Comparison of ENCODE assay signal across 15 mouse cellular contexts in the genomic region with DNA sequence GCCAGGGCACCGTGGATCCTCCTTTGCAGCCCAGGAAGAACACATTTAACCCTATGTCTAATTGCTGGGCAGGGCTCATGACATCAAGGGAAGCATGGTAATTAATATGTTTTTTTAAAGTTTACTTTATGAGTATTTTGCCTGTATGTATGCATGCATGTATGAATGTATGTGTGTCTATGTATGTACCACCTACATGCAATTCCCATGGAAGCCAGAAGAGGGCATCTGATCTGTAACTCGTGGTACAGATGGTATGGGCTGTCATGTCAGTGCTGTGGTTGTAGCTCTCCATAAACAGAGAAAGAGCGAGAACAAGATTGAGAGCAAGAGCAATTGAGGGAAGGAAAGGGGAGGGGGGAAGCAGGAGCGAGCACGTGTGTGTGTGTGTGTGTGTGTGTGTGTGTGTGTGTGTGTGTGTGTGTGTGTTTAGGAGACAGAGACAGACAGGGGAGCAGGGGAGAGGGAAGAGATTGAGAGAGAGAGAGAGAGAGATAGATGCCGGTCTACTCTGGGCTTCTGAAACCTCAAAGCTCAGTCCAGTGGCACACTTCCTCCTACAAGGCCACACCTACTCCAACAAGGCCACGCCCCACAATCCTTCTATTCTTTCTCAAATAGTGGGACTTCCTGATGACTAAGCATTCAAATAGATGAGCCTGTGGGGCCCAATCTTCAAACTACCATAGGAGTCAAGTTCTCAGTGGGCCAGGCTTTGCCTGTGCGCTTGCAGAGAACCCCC. TPM values are rescaled to one million over a fixed set of nuclear protein-coding genes. Genes with fewer than 3 reads are reported as not detected.
A peak's percentile ranks its signal among the peaks of the same experiment; 100 is the strongest.
DNase-seq lines count a peak whose midpoint lies in the region; ATAC-seq and TF ChIP-seq lines count a peak whose summit lies in the region.
"Had no signal": no experiment of that assay in that cellular context is flagged by ENCODE, and none has a peak within 500 bp of the region (broad histone marks: within the 10 kb centered on the region; RNA-seq: fewer than 3 reads in every experiment).

No protein-coding gene starts in this region.

- H3K4me3 ChIP-seq in heart, adult 2 months: no peak overlapping the region
- H3K4me3 ChIP-seq in midbrain, postnatal 0 days (ENCODE audit: low read depth, low read length): no peak overlapping the region
- no peak overlapping the region for H3K4me3 ChIP-seq in midbrain, embryonic 11.5 days (ENCODE audit: low read depth, low read length)
- H3K4me3 ChIP-seq: forebrain, embryonic 15.5 days; hindbrain, embryonic 12.5 days; kidney, embryonic 15.5 days; limb, embryonic 13.5 days had no signal

- no peaks in the 10 kb centered on the region for H3K9me3 ChIP-seq in midbrain, postnatal 0 days (ENCODE audit: low read length)
- no peaks in the 10 kb centered on the region for H3K9me3 ChIP-seq in midbrain, embryonic 11.5 days (ENCODE audit: control insufficient read depth, low read length)
- H3K9me3 ChIP-seq: forebrain, embryonic 15.5 days; hindbrain, embryonic 12.5 days; kidney, embryonic 15.5 days; limb, embryonic 13.5 days had no signal

- TF ChIP-seq POLR2A in heart, adult 2 months (IDR thresholded peaks at IDR 0.05; ENCODE audit: insufficient read depth, low read depth, low read length): no peak

- no peaks in the 10 kb centered on the region for H3K27me3 ChIP-seq in heart, adult 2 months (ENCODE audit: control insufficient read depth, insufficient read depth, low read length)
- H3K27me3 ChIP-seq in midbrain, postnatal 0 days (ENCODE audit: insufficient read depth, low read length): no peaks in the 10 kb centered on the region
- H3K27me3 ChIP-seq in midbrain, embryonic 11.5 days (ENCODE audit: control insufficient read depth, insufficient read depth, low read length): no peaks in the 10 kb centered on the region
- H3K27me3 ChIP-seq: forebrain, embryonic 15.5 days; hindbrain, embryonic 12.5 days; kidney, embryonic 15.5 days; limb, embryonic 13.5 days had no signal

- peak; percentile 47 for TF ChIP-seq CTCF in heart, adult 2 months (IDR thresholded peaks at IDR 0.05)
- TF ChIP-seq CTCF in midbrain, postnatal 0 days (IDR thresholded peaks at IDR 0.05): peak; percentile 38

- WGBS in heart, adult 2 months: 83% methylated on average over 8 of the region's 8 CpGs
- WGBS in midbrain, postnatal 0 days: 91% methylated on average over 8 of the region's 8 CpGs
- 90% methylated on average over 8 of the region's 8 CpGs for WGBS in midbrain, embryonic 11.5 days

- ATAC-seq in midbrain, postnatal 0 days (ENCODE audit: low FRiP score): no peak
- no peak for ATAC-seq in midbrain, embryonic 11.5 days (ENCODE audit: low FRiP score)
- ATAC-seq: forebrain, embryonic 15.5 days had no signal

- H3K27ac ChIP-seq in heart, adult 2 months: no peak overlapping the region
- H3K27ac ChIP-seq in midbrain, postnatal 0 days (ENCODE audit: low read depth, low read length): no peak overlapping the region
- no peak overlapping the region for H3K27ac ChIP-seq in midbrain, embryonic 11.5 days (ENCODE audit: low read depth, low read length)
- H3K27ac ChIP-seq: forebrain, embryonic 15.5 days; hindbrain, embryonic 12.5 days; kidney, embryonic 15.5 days; limb, embryonic 13.5 days had no signal

- no peak overlapping the region for H3K9ac ChIP-seq in heart, adult 2 months (ENCODE audit: low read depth, low read length)
- no peak overlapping the region for H3K9ac ChIP-seq in midbrain, postnatal 0 days (replicated peaks; ENCODE audit: low read length, poor library complexity, severe bottlenecking)
- H3K9ac ChIP-seq in midbrain, embryonic 11.5 days (ENCODE audit: low read length): no peak overlapping the region
- H3K9ac ChIP-seq: forebrain, embryonic 15.5 days; hindbrain, embryonic 12.5 days; kidney, embryonic 15.5 days; limb, embryonic 13.5 days had no signal

- peaks cover 2% of the 10 kb centered on the region; the same call in 1 of the 2 replicates for H3K4me1 ChIP-seq in heart, adult 2 months (ENCODE audit: control insufficient read depth, insufficient read depth, low read length)
- no peaks in the 10 kb centered on the region for H3K4me1 ChIP-seq in midbrain, postnatal 0 days (ENCODE audit: insufficient read depth, low read length)
- no peaks in the 10 kb centered on the region for H3K4me1 ChIP-seq in midbrain, embryonic 11.5 days (ENCODE audit: control insufficient read depth, insufficient read depth, low read length)
- H3K4me1 ChIP-seq: forebrain, embryonic 15.5 days; hindbrain, embryonic 12.5 days; limb, embryonic 13.5 days had no signal

- intact Hi-C loops in heart, adult 2 months (cut with DNase I): no loop called here
- intact Hi-C loops in heart, postnatal 36 days (cut with DNase I): no loop called here

- no peak for TF ChIP-seq EP300 in heart, adult 2 months (IDR thresholded peaks at IDR 0.05; ENCODE audit: insufficient read depth, low read depth, low read length)

- DNase-seq in heart, adult 2 months: peak in 1 of 2 experiments; percentile 2
- no peak for DNase-seq in heart, postnatal 36 days
- DNase-seq in midbrain, postnatal 0 days (ENCODE audit: low spot score): no peak
- DNase-seq in midbrain, embryonic 11.5 days (ENCODE audit: low spot score, missing footprints): no peak
- DNase-seq in liver: peak; percentile 65
- DNase-seq in urinary bladder, postnatal 25 days (ENCODE audit: low spot score): no peak
- DNase-seq in spleen, postnatal 36 days (ENCODE audit: low spot score in 2 of 2): no peak
- no peak for DNase-seq in lung, postnatal 10 days
- DNase-seq: cerebellum, postnatal 10 days; layer of hippocampus, adult 9-11 months; thymus, adult 18-20 months had no signal

- H3K79me2 ChIP-seq in heart, adult 2 months (replicated peaks; ENCODE audit: control insufficient read depth, insufficient read depth, low read length): no peaks in the 10 kb centered on the region

- H3K4me2 ChIP-seq in midbrain, postnatal 0 days (ENCODE audit: low read depth, low read length, poor library complexity, severe bottlenecking): no peak overlapping the region
- H3K4me2 ChIP-seq in midbrain, embryonic 11.5 days: no peak overlapping the region
- H3K4me2 ChIP-seq: forebrain, embryonic 15.5 days; hindbrain, embryonic 12.5 days; kidney, embryonic 15.5 days; limb, embryonic 13.5 days had no signal

- no peaks in the 10 kb centered on the region for H3K36me3 ChIP-seq in heart, adult 2 months (ENCODE audit: control insufficient read depth, insufficient read depth, low read length)
- no peaks in the 10 kb centered on the region for H3K36me3 ChIP-seq in midbrain, postnatal 0 days (ENCODE audit: insufficient read depth, low read length)
- H3K36me3 ChIP-seq in midbrain, embryonic 11.5 days (ENCODE audit: control insufficient read depth, insufficient read depth, low read length): no peaks in the 10 kb centered on the region
- H3K36me3 ChIP-seq: forebrain, embryonic 15.5 days; hindbrain, embryonic 12.5 days; kidney, embryonic 15.5 days; limb, embryonic 13.5 days had no signal

RNA-seq across cellular contexts. Expression of gene Gmpr, which starts 15.1 kb away (rescaled TPM):
- total RNA-seq in heart, adult 2 months (2021): 100 to 1,000 TPM; 139 to 158 TPM
- 171 and 198 TPM in 2 replicates for polyA plus RNA-seq in heart, adult 2 months (2012; rRNA removed)
- total RNA-seq in heart, postnatal 36 days (2021): 100 to 1,000 TPM; 174 to 188 TPM
- 23.3 and 29.2 TPM in 2 replicates for total RNA-seq in midbrain, postnatal 0 days (2014; rRNA removed)
- 36.7 and 39.5 TPM in 2 replicates for polyA plus RNA-seq in midbrain, postnatal 0 days (2015; fragmentation: Nextera tagmentation; extraction: Ambion mirVana)
- 19.5 and 20.5 TPM in 2 replicates for polyA plus RNA-seq in midbrain, embryonic 11.5 days (2014; fragmentation: Nextera tagmentation; extraction: Ambion mirVana)
